ENCODE assay signal across 8 mouse cellular contexts in the genomic region with DNA sequence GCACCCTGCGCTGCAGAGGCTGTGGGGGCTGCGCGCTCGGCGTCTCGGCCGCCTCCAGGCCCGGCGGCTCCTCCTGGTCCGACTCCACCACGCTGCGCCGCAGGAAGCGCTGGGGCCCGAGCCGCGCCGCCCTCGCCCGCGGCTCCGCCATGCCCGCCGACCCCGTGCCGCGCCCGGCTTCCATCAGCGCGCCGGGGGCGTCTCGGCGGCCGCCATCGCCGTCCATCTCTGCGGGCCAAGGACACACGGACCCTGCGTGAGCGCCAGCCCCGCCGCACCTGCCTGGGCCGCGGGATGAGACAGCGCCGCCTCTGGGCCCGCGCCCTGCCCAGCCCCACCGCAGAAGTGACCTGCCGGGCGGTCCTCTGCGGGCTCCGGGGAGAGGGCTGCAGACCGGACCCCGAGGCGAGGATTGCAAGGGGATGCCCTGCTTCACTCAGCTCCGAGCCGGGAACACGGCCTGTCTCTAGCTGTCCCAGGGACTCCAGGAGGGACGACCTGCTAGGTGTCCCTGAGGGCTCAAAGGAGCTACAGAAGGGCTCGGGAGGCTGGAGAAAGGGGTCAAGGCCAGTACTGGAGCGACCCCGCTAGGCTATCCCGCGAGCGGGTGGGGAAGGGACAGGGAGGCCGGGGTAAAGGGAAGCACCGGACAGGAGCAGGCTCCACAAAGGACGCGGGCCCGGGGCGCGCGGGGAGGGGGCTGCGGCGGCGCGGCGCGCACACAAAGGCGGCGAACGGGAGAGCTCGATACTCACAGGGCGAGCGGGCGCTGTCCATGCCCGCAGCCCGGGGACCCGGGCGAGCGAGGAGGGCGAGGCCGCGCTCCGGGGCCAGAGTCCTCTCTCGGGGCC. TPM values are rescaled to one million over a fixed set of nuclear protein-coding genes. Genes with fewer than 3 reads are reported as not detected.
DNase-seq lines count a peak whose midpoint lies in the region; ATAC-seq and TF ChIP-seq lines count a peak whose summit lies in the region.

No protein-coding gene starts in this region.

- no peak overlapping the region for H3K27ac ChIP-seq in lung, embryonic 15.5 days
- no peak overlapping the region for H3K27ac ChIP-seq in bone marrow macrophage, adult 2 months (ENCODE audit: insufficient read depth, low read depth, low read length)
- peak overlapping the region; percentile 86 for H3K27ac ChIP-seq in forebrain, embryonic 12.5 days
- peak overlapping the region; percentile 84 for H3K27ac ChIP-seq in hindbrain, embryonic 11.5 days (ENCODE audit: low read depth, low read length)

- ATAC-seq in lung, embryonic 15.5 days (ENCODE audit: borderline replicate concordance, extremely low read depth, low FRiP score, low TSS enrichment), result peak; percentile 61
- peak; percentile 88 for ATAC-seq in forebrain, embryonic 12.5 days (ENCODE audit: low FRiP score)
- peak; percentile 76 for ATAC-seq in hindbrain, embryonic 11.5 days (ENCODE audit: low FRiP score)

- under 1% methylated on average over 98 of the region's 98 CpGs for WGBS in lung, embryonic 15.5 days
- under 1% methylated on average over 84 of the region's 98 CpGs for WGBS in forebrain, embryonic 12.5 days
- under 1% methylated on average over 87 of the region's 98 CpGs for WGBS in hindbrain, embryonic 11.5 days

- no peak for TF ChIP-seq CTCF in bone marrow macrophage, adult 2 months (IDR thresholded peaks at IDR 0.05; ENCODE audit: low read depth, low read length)

- H3K9me3 ChIP-seq in lung, embryonic 15.5 days, result no peaks in the 10 kb centered on the region
- no peaks in the 10 kb centered on the region for H3K9me3 ChIP-seq in forebrain, embryonic 12.5 days
- H3K9me3 ChIP-seq in hindbrain, embryonic 11.5 days (ENCODE audit: control insufficient read depth, low read length), result no peaks in the 10 kb centered on the region

- peak overlapping the region; percentile 62 for H3K4me3 ChIP-seq in lung, embryonic 15.5 days
- H3K4me3 ChIP-seq in bone marrow macrophage, adult 2 months (ENCODE audit: insufficient read depth, low read length), result peak overlapping the region; percentile 31
- peak overlapping the region; percentile 86 for H3K4me3 ChIP-seq in forebrain, embryonic 12.5 days (replicated peaks)
- H3K4me3 ChIP-seq in hindbrain, embryonic 11.5 days (ENCODE audit: low read depth, low read length), result peak overlapping the region; percentile 89

- peaks cover 65% of the 10 kb centered on the region for H3K27me3 ChIP-seq in lung, embryonic 15.5 days
- H3K27me3 ChIP-seq in forebrain, embryonic 12.5 days, result peaks cover 26% of the 10 kb centered on the region
- peaks cover 16% of the 10 kb centered on the region for H3K27me3 ChIP-seq in hindbrain, embryonic 11.5 days (ENCODE audit: control insufficient read depth, insufficient read depth, low read length)

- H3K4me2 ChIP-seq in lung, embryonic 15.5 days, result peak overlapping the region; percentile 96
- peak overlapping the region; percentile 95 for H3K4me2 ChIP-seq in forebrain, embryonic 12.5 days
- H3K4me2 ChIP-seq in hindbrain, embryonic 11.5 days (replicated peaks; ENCODE audit: low read depth, low read length), result peak overlapping the region; percentile 90

- H3K4me1 ChIP-seq in lung, embryonic 15.5 days, result peaks cover 20% of the 10 kb centered on the region; the same call in 1 of the 2 replicates
- H3K4me1 ChIP-seq in bone marrow macrophage, adult 2 months (ENCODE audit: control insufficient read depth, insufficient read depth, low read length), result no peaks in the 10 kb centered on the region
- peaks cover 41% of the 10 kb centered on the region for H3K4me1 ChIP-seq in forebrain, embryonic 12.5 days
- peaks cover 3% of the 10 kb centered on the region; the same call in 1 of the 2 replicates for H3K4me1 ChIP-seq in hindbrain, embryonic 11.5 days (replicated peaks; ENCODE audit: control insufficient read depth, insufficient read depth, low read length)

- no peaks in the 10 kb centered on the region for H3K36me3 ChIP-seq in lung, embryonic 15.5 days
- no peaks in the 10 kb centered on the region for H3K36me3 ChIP-seq in forebrain, embryonic 12.5 days (replicated peaks)
- no peaks in the 10 kb centered on the region for H3K36me3 ChIP-seq in hindbrain, embryonic 11.5 days (ENCODE audit: control insufficient read depth, insufficient read depth, low read length)

- DNase-seq in lung, postnatal 10 days, result no peak
- peak; percentile 82 for DNase-seq in hindbrain, embryonic 11.5 days (ENCODE audit: low spot score)
- peak; percentile 45 to 58 for DNase-seq in left cerebral cortex, postnatal 14 days (ENCODE audit: low spot score in 2 of 2)
- peak; percentile 83 for DNase-seq in neural tube, embryonic 10.5 days (ENCODE audit: extremely low spot score, low spot score)
- peak; percentile 76 for DNase-seq in yolk sac, embryonic 10.5 days (ENCODE audit: low spot score)

- no peak for TF ChIP-seq POLR2A in bone marrow macrophage, adult 2 months (IDR thresholded peaks at IDR 0.05; ENCODE audit: borderline replicate concordance, low read depth, low read length)

- intact Hi-C loops in left cerebral cortex, postnatal 14 days (cut with DNase I), result loop anchor here (5.0 kb wide), 1 partner anchor 75 kb away; no protein-coding TSS in a partner anchor

- H3K9ac ChIP-seq in lung, embryonic 15.5 days, result peak overlapping the region; percentile 45
- H3K9ac ChIP-seq in forebrain, embryonic 12.5 days, result peak overlapping the region; percentile 91
- H3K9ac ChIP-seq in hindbrain, embryonic 11.5 days (ENCODE audit: low read depth, low read length), result peak overlapping the region; percentile 92

RNA-seq across cellular contexts. Expression of a gene that starts 0.6 kb away (rescaled TPM):
- polyA plus RNA-seq in lung, embryonic 15.5 days (2015; fragmentation: Nextera tagmentation; extraction: Ambion mirVana), result 0.81 and 1.3 TPM in 2 replicates
- polyA plus RNA-seq in bone marrow macrophage, adult 2 months (2012; ENCODE audit: insufficient read depth, insufficient read length, missing spikeins), result not detected in 2 replicates
- polyA plus RNA-seq in forebrain, embryonic 12.5 days (2016; fragmentation: Nextera tagmentation; extraction: Ambion mirVana), result 11.4 and 13.7 TPM in 2 replicates
- polyA plus RNA-seq in hindbrain, embryonic 11.5 days (2014; fragmentation: Nextera tagmentation; extraction: Ambion mirVana), result 8.5 and 11.0 TPM in 2 replicates
- total RNA-seq in left cerebral cortex, postnatal 14 days (2021), result 100 to 1,000 TPM; 112 to 118 TPM

RNA-seq across cellular contexts. Expression of a gene that starts 40.1 kb away (rescaled TPM):
- 44.5 and 45.1 TPM in 2 replicates for polyA plus RNA-seq in lung, embryonic 15.5 days (2015; fragmentation: Nextera tagmentation; extraction: Ambion mirVana)
- 497 and 521 TPM in 2 replicates for polyA plus RNA-seq in bone marrow macrophage, adult 2 months (2012; ENCODE audit: insufficient read depth, insufficient read length, missing spikeins)
- 14.3 and 16.9 TPM in 2 replicates for polyA plus RNA-seq in forebrain, embryonic 12.5 days (2016; fragmentation: Nextera tagmentation; extraction: Ambion mirVana)
- 20.6 and 21.5 TPM in 2 replicates for polyA plus RNA-seq in hindbrain, embryonic 11.5 days (2014; fragmentation: Nextera tagmentation; extraction: Ambion mirVana)
- 10 to 100 TPM; 19.5 to 28.5 TPM for total RNA-seq in left cerebral cortex, postnatal 14 days (2021)

Comparison
In these comparisons a context has a peak if more than half of its experiments do, and no peak if none do; other contexts are left out.
1. H3K27ac ChIP-seq: peak in forebrain, embryonic 12.5 days (single experiment) and hindbrain, embryonic 11.5 days (single experiment); none in lung, embryonic 15.5 days (single experiment) and bone marrow macrophage, adult 2 months (single experiment).
2. H3K4me3 ChIP-seq: peak in every context shown above with its lines; median percentile 89 in hindbrain, embryonic 11.5 days; 86 in forebrain, embryonic 12.5 days; 62 in lung, embryonic 15.5 days; 31 in bone marrow macrophage, adult 2 months.
3. RNA of a gene that starts 40.1 kb away (polyA plus RNA-seq): 497 to 521 TPM in bone marrow macrophage, adult 2 months; 44.5 to 45.1 TPM in lung, embryonic 15.5 days, 20.6 to 21.5 TPM in hindbrain, embryonic 11.5 days and 14.3 to 16.9 TPM in forebrain, embryonic 12.5 days; every median in the first group is over 10 times any median in the second.
4. Peak in every context shown above with its lines, with median percentiles within 50 percentile points of each other: ATAC-seq, H3K4me2 ChIP-seq and H3K9ac ChIP-seq.